Mouse (Mus musculus) small intestine, adult 2 months (tissue): Measurements from ENCODE around the gene Lamp2.

Source experiments
- CTCF ChIP-seq: fragments of 200-500 bp; IDR thresholded peaks from 2 replicates; pipeline ENCODE4 v1.5.1; 2012; ENCODE audit warnings: low read depth, mild to moderate bottlenecking, control low read depth, inconsistent platforms, low read length, moderate library complexity, mixed read lengths; ENCODE audit not compliant: insufficient replicate concordance, insufficient read length; ENCODE audit errors: extremely low read depth
- POLR2A ChIP-seq: fragments of 200-500 bp; IDR thresholded peaks from 2 replicates; pipeline ENCODE4 v1.6.1; 2012; ENCODE audit warnings: low read depth, mild to moderate bottlenecking, control low read depth, inconsistent platforms, low read length, moderate library complexity

DNA sequence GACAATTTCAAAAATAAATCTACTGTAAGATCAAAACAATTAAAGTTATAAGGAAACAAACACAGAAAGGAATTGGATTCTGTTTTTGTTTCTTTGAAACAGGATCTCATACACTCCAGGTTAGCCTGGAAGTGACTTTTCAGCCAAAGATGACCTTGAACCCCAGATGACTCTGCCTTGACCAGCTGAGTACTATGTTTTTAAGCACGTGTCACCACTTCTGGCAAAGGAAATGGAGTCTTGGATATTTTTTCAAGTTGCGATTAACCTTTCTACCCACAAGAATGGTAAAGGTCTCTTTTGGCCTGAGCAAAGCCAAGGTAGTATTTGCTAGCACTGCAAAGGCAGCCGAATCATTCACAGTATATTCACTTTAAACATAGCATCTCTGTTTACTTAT, 33.2 kb downstream of the Lamp2 start:
- TF ChIP-seq CTCF (no peak), POLR2A (no peak)
